Mouse (Mus musculus): ENCODE measurements around the gene Pan3. TPM values are rescaled to one million over a fixed set of nuclear protein-coding genes. Genes with fewer than 3 reads are reported as not detected.

The Pan3 gene
- polyA plus RNA-seq, 1 experiment: 97.4 TPM

GRCm38 (mm10) chr5:147580181-147580580, 150.2 kb downstream of the Pan3 start:
- H3K4me3 ChIP-seq (replicated peaks; ENCODE audit: insufficient read depth, low read depth, low read length): no peak overlapping the region
- WGBS: 83% methylated on average over 13 of the region's 13 CpGs
- no peaks in the 10 kb centered on the region for H3K27me3 ChIP-seq (ENCODE audit: control insufficient read depth, insufficient read depth, low read length)
- DNase-seq: no peak
- H3K27ac ChIP-seq (ENCODE audit: insufficient read depth, low read length): no peak overlapping the region
- H3K4me1 ChIP-seq (ENCODE audit: control insufficient read depth, insufficient read depth, low read length): no peaks in the 10 kb centered on the region
- TF ChIP-seq CTCF (IDR thresholded peaks at IDR 0.05; ENCODE audit: borderline replicate concordance, insufficient read depth, low read depth, low read length): no peak

- Histone ChIP-seq H3K27ac (ENCODE audit: insufficient read depth, low read length) (no peak overlapping the region), H3K4me1 (ENCODE audit: control insufficient read depth, insufficient read depth, low read length) (no peaks in the 10 kb centered on the region), H3K4me3 (replicated peaks; ENCODE audit: insufficient read depth, low read depth, low read length) (no peak overlapping the region), H3K27me3 (ENCODE audit: control insufficient read depth, insufficient read depth, low read length) (no peaks in the 10 kb centered on the region)
- TF ChIP-seq CTCF (IDR thresholded peaks at IDR 0.05; ENCODE audit: borderline replicate concordance, insufficient read depth, low read depth, low read length): peak; percentile 73
- TF ChIP-seq POLR2A (IDR thresholded peaks at IDR 0.05; ENCODE audit: borderline replicate concordance, insufficient read depth, low read length): no peak
- 51% methylated on average over 14 of the region's 14 CpGs for WGBS
- peak; percentile 45 to 69 for DNase-seq
Observed at GRCm38 (mm10) chr5:147583702-147584298, 153.8 kb downstream of the Pan3 start.

GRCm38 (mm10) chr5:147584648-147585047, 154.7 kb downstream of the Pan3 start:
- DNase-seq: no peak
- Histone ChIP-seq H3K27me3 (ENCODE audit: control insufficient read depth, insufficient read depth, low read length) (no peaks in the 10 kb centered on the region), H3K4me1 (ENCODE audit: control insufficient read depth, insufficient read depth, low read length) (no peaks in the 10 kb centered on the region), H3K4me3 (replicated peaks; ENCODE audit: insufficient read depth, low read depth, low read length) (no peak overlapping the region), H3K27ac (ENCODE audit: insufficient read depth, low read length) (no peak overlapping the region)
- 49% methylated on average over 9 of the region's 9 CpGs for WGBS
- TF ChIP-seq CTCF (IDR thresholded peaks at IDR 0.05; ENCODE audit: borderline replicate concordance, insufficient read depth, low read depth, low read length) (no peak), POLR2A (IDR thresholded peaks at IDR 0.05; ENCODE audit: borderline replicate concordance, insufficient read depth, low read length) (no peak)

- Histone ChIP-seq H3K4me1 (ENCODE audit: control insufficient read depth, insufficient read depth, low read length) (no peaks in the 10 kb centered on the region), H3K27me3 (ENCODE audit: control insufficient read depth, insufficient read depth, low read length) (no peaks in the 10 kb centered on the region), H3K27ac (ENCODE audit: insufficient read depth, low read length) (no peak overlapping the region), H3K4me3 (replicated peaks; ENCODE audit: insufficient read depth, low read depth, low read length) (no peak overlapping the region)
- TF ChIP-seq POLR2A (IDR thresholded peaks at IDR 0.05; ENCODE audit: borderline replicate concordance, insufficient read depth, low read length) (no peak), CTCF (IDR thresholded peaks at IDR 0.05; ENCODE audit: borderline replicate concordance, insufficient read depth, low read depth, low read length) (no peak)
- WGBS: 81% methylated on average over 1 of the region's 1 CpGs
- no peak for DNase-seq
Observed at GRCm38 (mm10) chr5:147585070-147585469, 155.1 kb downstream of the Pan3 start.

- H3K4me1 ChIP-seq (ENCODE audit: control insufficient read depth, insufficient read depth, low read length): no peaks in the 10 kb centered on the region
- H3K27ac ChIP-seq (ENCODE audit: insufficient read depth, low read length): no peak overlapping the region
- 45% methylated on average over 12 of the region's 12 CpGs for WGBS
- TF ChIP-seq POLR2A (IDR thresholded peaks at IDR 0.05; ENCODE audit: borderline replicate concordance, insufficient read depth, low read length) (no peak), CTCF (IDR thresholded peaks at IDR 0.05; ENCODE audit: borderline replicate concordance, insufficient read depth, low read depth, low read length) (no peak)
- DNase-seq: peak; percentile 27 to 57
- H3K4me3 ChIP-seq (replicated peaks; ENCODE audit: insufficient read depth, low read depth, low read length): no peak overlapping the region
- H3K27me3 ChIP-seq (ENCODE audit: control insufficient read depth, insufficient read depth, low read length): no peaks in the 10 kb centered on the region
Observed at GRCm38 (mm10) chr5:147589814-147590213, 159.9 kb downstream of the Pan3 start.

GRCm38 (mm10) chr5:147597825-147598224, 167.9 kb downstream of the Pan3 start:
- Histone ChIP-seq H3K27me3 (ENCODE audit: control insufficient read depth, insufficient read depth, low read length) (no peaks in the 10 kb centered on the region), H3K4me1 (ENCODE audit: control insufficient read depth, insufficient read depth, low read length) (peaks cover 7% of the 10 kb centered on the region), H3K4me3 (replicated peaks; ENCODE audit: insufficient read depth, low read depth, low read length) (no peak overlapping the region), H3K27ac (ENCODE audit: insufficient read depth, low read length) (no peak overlapping the region)
- DNase-seq: peak; percentile 16 to 23
- 5% methylated on average over 16 of the region's 16 CpGs for WGBS
- TF ChIP-seq CTCF (IDR thresholded peaks at IDR 0.05; ENCODE audit: borderline replicate concordance, insufficient read depth, low read depth, low read length): no peak
- no peak for TF ChIP-seq POLR2A (IDR thresholded peaks at IDR 0.05; ENCODE audit: borderline replicate concordance, insufficient read depth, low read length)

Other genes with a start within 250 kb of the Pan3 start
- 0.48 and 0.51 TPM in 2 replicates for gene Gsx1, start 241.5 kb upstream of the Pan3 start, polyA plus RNA-seq (2012; rRNA removed)
- gene Pdx1, start 160.2 kb upstream of the Pan3 start, polyA plus RNA-seq (2012; rRNA removed): not detected in 2 replicates
- gene Cdx2, start 122.9 kb upstream of the Pan3 start, polyA plus RNA-seq (2012; rRNA removed): not detected in 2 replicates
- gene Urad, start 107.7 kb upstream of the Pan3 start, polyA plus RNA-seq (2012; rRNA removed): not detected in 2 replicates
- 24.8 and 25.3 TPM in 2 replicates for gene Flt3, start 29.7 kb upstream of the Pan3 start, polyA plus RNA-seq (2012; rRNA removed)

All from cerebellum, adult 2 months (tissue).